7 mouse cellular contexts compared by ENCODE assay signal in genomic region chr19:49539445-49540407, GRCm38 (mm10).
DNase-seq lines count a peak whose midpoint lies in the region; ATAC-seq lines count a peak whose summit lies in the region.

No protein-coding gene starts in this region.

- H3K9me3 ChIP-seq in forebrain, embryonic 11.5 days (ENCODE audit: control insufficient read depth, low read length), result no peaks in the 10 kb centered on the region
- H3K9me3 ChIP-seq in midbrain, embryonic 10.5 days (replicated peaks), result no peaks in the 10 kb centered on the region

- DNase-seq in urinary bladder, postnatal 14 days (ENCODE audit: low spot score), result peak; percentile 3
- no peak for DNase-seq in urinary bladder, adult 2 months (ENCODE audit: low spot score)
- no peak for DNase-seq in forebrain, embryonic 11.5 days (ENCODE audit: low spot score)
- peak; percentile 43 for DNase-seq in layer of hippocampus, adult 11-12 months (ENCODE audit: low spot score)
- peak; percentile 16 for DNase-seq in midbrain, embryonic 10.5 days (ENCODE audit: low spot score)
- DNase-seq in thymus, postnatal 10 days (ENCODE audit: low spot score in 2 of 2), result no peak
- DNase-seq in cerebellum, adult 8-10 months, result no peak

- H3K4me2 ChIP-seq in forebrain, embryonic 11.5 days (ENCODE audit: low read depth, low read length, severe bottlenecking), result no peak overlapping the region

- no peaks in the 10 kb centered on the region for H3K36me3 ChIP-seq in forebrain, embryonic 11.5 days (ENCODE audit: control insufficient read depth, insufficient read depth, low read length)
- no peaks in the 10 kb centered on the region for H3K36me3 ChIP-seq in midbrain, embryonic 10.5 days

- peak; percentile 75 for ATAC-seq in forebrain, embryonic 11.5 days (replicated peaks; ENCODE audit: low FRiP score)

- no peak overlapping the region for H3K27ac ChIP-seq in forebrain, embryonic 11.5 days (ENCODE audit: low read depth, low read length)
- no peak overlapping the region for H3K27ac ChIP-seq in midbrain, embryonic 10.5 days (replicated peaks)

- WGBS in forebrain, embryonic 11.5 days, result 61% methylated on average over 13 of the region's 13 CpGs
- 65% methylated on average over 13 of the region's 13 CpGs for WGBS in midbrain, embryonic 10.5 days

- H3K4me1 ChIP-seq in forebrain, embryonic 11.5 days (replicated peaks; ENCODE audit: control insufficient read depth, insufficient read depth, low read length), result no peaks in the 10 kb centered on the region
- no peaks in the 10 kb centered on the region for H3K4me1 ChIP-seq in midbrain, embryonic 10.5 days

- no peak overlapping the region for H3K9ac ChIP-seq in forebrain, embryonic 11.5 days (ENCODE audit: low read length)

- H3K4me3 ChIP-seq in forebrain, embryonic 11.5 days (ENCODE audit: low read depth, low read length), result no peak overlapping the region
- no peak overlapping the region for H3K4me3 ChIP-seq in midbrain, embryonic 10.5 days

- no peaks in the 10 kb centered on the region for H3K27me3 ChIP-seq in forebrain, embryonic 11.5 days (ENCODE audit: control insufficient read depth, insufficient read depth, low read length)
- H3K27me3 ChIP-seq in midbrain, embryonic 10.5 days (ENCODE audit: low read depth, poor library complexity, severe bottlenecking), result no peaks in the 10 kb centered on the region

Comparison
In these comparisons a context has a peak if more than half of its experiments do, and no peak if none do; other contexts are left out.
1. DNase-seq: peak in urinary bladder, postnatal 14 days (single experiment), layer of hippocampus, adult 11-12 months (single experiment) and midbrain, embryonic 10.5 days (single experiment); none in urinary bladder, adult 2 months (single experiment), forebrain, embryonic 11.5 days (single experiment), thymus, postnatal 10 days (0 of 2) and cerebellum, adult 8-10 months (single experiment).